Mouse (Mus musculus): ENCODE data around the gene Sh2d3c.

- no peak for TF ChIP-seq POLR2A (IDR thresholded peaks at IDR 0.05; ENCODE audit: control insufficient read depth, low read depth, low read length)
- no peak for TF ChIP-seq CTCF (IDR thresholded peaks at IDR 0.05; ENCODE audit: control insufficient read depth, insufficient read depth, insufficient replicate concordance, low read depth, low read length)
Measured at GRCm38 (mm10) chr2:32682721-32683417, 38.0 kb upstream of the Sh2d3c start.
